Mouse (Mus musculus): Measurements from ENCODE around the gene Elf2.

DNA sequence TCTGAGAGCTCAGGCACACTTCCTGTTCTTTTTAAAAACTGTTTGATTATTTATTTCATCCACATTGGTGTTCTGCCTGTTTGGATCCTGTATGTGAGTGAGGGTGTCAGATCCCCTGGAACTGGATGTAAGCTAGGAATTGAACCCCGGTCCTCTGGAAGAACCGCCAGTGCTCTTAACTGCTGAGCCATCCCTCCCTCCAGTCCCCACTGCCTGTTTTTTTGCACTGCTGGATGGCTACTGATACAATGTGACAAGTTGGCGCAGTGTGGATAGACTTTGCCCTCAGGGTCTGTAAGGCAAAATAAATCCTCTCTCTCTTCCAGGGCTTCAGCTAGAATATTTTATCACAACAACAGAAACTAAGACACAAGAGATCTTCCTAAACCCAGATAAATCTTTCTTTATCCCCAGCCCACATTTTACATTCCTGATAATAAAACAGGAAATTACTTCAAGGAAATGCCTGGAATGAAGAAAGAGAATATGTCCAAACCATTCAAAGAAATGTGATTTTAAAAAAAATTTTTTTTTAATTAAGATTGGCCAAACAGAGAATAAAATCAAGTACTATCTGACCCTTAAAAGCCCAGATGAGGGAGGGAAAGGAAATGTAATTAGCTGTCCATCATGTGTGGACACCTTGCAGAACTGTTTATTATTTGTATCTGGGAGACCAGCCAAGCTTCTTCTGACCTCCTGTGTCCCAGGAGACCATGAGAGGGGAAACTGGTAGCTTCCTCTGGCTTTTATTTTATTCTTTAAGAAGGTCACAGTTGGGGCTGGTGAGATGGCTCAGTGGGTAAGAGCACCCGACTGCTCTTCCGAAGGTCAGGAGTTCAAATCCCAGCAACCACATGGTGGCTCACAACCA is 39.6 kb upstream of the Elf2 start:
- TF ChIP-seq POLR2A (IDR thresholded peaks at IDR 0.05; ENCODE audit: low read depth, low read length), result no peak
- TF ChIP-seq CTCF (conservative IDR thresholded peaks at IDR 0.05; ENCODE audit: insufficient read depth, insufficient read length, low read depth, low read length), result no peak
